Mouse (Mus musculus) lung, postnatal 0 days (tissue): ENCODE data around the gene Slc6a4.

Experiments used
- CTCF ChIP-seq: IDR thresholded peaks from 2 replicates; pipeline ENCODE4 v1.5.1; 2016; ENCODE audit warnings: antibody characterized with exemption, mild to moderate bottlenecking
- EP300 ChIP-seq: IDR thresholded peaks from 2 replicates; pipeline ENCODE4 v1.6.1; 2016; ENCODE audit warnings: antibody characterized with exemption, mild to moderate bottlenecking, control low read depth

DNA sequence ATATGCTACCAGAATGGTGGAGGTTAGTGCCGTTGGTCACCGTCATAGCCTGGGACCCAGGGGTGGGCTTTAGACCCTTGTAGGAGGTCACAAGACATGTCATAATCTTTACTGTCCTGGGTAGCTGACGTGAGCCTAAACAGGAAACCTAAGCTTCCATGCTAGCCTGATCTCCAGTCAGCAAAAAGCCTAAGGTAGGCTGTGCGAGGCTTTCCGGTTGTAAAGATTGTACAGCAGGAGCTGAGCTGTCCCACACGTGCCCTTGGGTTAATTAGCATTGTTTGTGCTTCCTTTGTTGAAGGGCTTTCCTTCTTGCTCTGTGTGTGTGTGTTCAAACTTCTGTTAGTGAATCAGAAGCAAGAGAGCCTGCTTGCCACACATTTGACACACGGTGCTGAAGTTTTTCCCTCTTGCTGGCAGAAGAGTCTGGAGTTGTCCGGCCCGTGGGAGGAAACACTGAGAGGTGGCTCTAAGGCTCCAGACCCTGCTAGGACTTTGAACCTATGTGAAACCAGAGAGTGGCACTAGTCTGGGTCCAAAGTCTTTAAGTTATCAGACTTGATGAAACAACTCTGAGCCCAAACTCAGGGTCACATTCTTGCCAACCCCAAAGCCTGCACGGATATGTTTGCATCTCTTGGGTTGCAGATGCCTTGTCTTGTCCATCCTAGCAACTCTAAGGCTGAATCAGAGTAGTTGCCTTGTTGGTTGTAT, 12.5 kb downstream of the Slc6a4 start:
- TF ChIP-seq CTCF (no peak), EP300 (no peak)
